Mouse (Mus musculus) spleen, adult 2 months (tissue): ENCODE data around the gene Spesp1.

Experiments used
- CTCF ChIP-seq: fragments of 200-500 bp; IDR thresholded peaks from 2 replicates; pipeline ENCODE4 v1.5.1; 2011; ENCODE audit warnings: mild to moderate bottlenecking, inconsistent platforms; ENCODE audit not compliant: insufficient read depth, insufficient read length, insufficient replicate concordance; ENCODE audit errors: extremely low read depth
- POLR2A ChIP-seq: fragments of 200-500 bp; IDR thresholded peaks from 2 replicates; pipeline ENCODE4 v1.6.1; 2011; ENCODE audit warnings: low read depth, low read length, inconsistent platforms

DNA sequence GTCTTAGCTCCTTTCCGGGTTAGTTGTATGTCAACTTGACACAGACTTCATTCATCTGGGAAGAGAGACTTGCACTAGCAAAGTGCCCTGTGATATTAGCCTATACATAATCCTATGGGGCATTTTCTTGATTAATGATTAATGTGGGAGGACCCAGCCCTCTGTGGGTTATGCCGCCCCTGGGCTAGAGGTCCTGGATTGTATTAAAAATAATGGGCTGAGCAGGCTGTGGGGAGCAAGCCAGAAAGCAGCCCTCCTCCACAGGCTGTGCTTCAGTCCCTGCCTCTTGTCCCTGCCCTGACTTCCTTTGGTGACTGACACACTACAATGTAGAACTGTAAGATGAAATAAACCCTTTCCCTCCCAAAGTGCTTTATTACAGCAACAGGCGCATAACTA, 37.4 kb downstream of the Spesp1 start:
- TF ChIP-seq CTCF = no peak
- TF ChIP-seq POLR2A = no peak
